Mouse (Mus musculus) heart, postnatal 0 days (tissue): Measurements from ENCODE around the gene Hist1h4c.

Experiments used
- CTCF ChIP-seq: IDR thresholded peaks from 2 replicates; pipeline ENCODE4 v1.5.1; 2016; ENCODE audit warnings: antibody characterized with exemption, control low read depth, low read depth
- EP300 ChIP-seq: IDR thresholded peaks from 2 replicates; pipeline ENCODE4 v1.6.1; 2016; ENCODE audit warnings: antibody characterized with exemption, low read depth

DNA sequence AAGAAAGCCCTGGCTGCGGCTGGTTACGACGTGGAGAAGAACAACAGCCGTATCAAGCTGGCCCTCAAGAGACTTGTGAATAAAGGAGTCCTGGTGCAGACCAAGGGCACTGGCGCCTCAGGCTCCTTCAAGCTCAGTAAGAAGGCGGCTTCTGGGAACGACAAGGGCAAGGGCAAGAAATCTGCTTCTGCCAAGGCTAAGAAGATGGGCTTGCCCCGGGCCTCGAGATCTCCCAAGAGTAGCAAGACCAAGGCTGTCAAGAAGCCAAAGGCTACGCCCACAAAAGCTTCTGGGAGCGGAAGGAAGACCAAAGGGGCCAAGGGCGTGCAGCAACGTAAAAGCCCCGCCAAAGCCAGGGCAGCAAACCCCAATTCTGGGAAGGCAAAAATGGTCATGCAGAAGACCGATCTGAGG lies 2.2 kb downstream of the Hist1h4c start:
- TF ChIP-seq EP300 (no peak), CTCF (no peak)
